Mouse (Mus musculus): Measurements from ENCODE around the gene Gm11937. TPM values are rescaled to one million over a fixed set of nuclear protein-coding genes. Genes with fewer than 3 reads are reported as not detected.

The Gm11937 gene
- total RNA-seq, 2 experiments from 2014 or later, result not detected

- no peak for DNase-seq
Measured at GRCm38 (mm10) chr11:99581051-99581450, 28.9 kb downstream of the Gm11937 start.

DNA sequence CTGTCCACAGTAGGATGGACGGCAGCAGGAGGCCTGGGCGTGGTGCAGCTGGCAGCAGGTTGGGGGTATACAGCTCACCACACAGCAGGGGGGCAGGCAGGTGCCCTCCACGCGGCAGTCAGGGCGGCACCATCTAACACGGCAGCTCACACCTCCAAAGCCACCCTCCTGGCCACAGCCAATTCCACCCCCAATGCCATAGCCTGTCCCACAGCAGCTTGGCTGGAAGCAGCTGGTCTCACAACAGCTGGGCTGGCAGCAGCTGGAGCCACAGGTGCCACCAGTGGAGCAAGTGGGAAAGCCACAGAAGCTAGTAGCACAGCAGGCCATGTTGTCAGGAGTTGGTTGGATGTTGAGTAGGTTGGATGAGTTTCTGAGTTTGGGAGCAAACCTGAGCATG lies 29.4 kb downstream of the Gm11937 start, which contains the start of gene Krtap1-5:
Gene Krtap1-5, minus strand, starts transcription at position 381 of the 400 bp plus-strand sequence.
- DNase-seq, result no peak

- DNase-seq, result peak; percentile 80
Measured at GRCm38 (mm10) chr11:99574106-99574505, 35.9 kb downstream of the Gm11937 start.

- no peak for DNase-seq
Measured at GRCm38 (mm10) chr11:99573164-99573563, 36.8 kb downstream of the Gm11937 start.

DNA sequence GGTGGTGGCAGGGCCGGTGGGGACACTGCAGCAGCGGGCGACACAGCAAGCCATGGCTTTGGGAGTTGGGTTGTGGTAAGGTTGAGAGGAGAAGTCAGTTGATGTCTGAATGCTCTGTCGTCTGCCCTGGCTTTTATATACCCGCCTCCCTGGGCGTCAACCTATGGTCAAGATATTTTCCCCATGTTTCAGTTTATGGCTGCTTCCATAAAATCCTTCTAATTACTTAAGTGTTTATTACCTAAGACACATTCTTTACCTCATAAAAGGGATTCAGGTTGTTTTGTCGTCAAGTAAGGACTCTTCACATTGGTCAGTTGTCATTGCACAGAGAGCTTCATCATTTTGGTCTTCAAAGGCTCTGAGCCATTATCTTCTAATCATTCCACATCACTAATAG lies 43.5 kb downstream of the Gm11937 start, which contains the start of gene Krtap3-1:
Gene Krtap3-1, minus strand, starts transcription at position 101 of the 400 bp plus-strand sequence.
- no peak for DNase-seq

DNA sequence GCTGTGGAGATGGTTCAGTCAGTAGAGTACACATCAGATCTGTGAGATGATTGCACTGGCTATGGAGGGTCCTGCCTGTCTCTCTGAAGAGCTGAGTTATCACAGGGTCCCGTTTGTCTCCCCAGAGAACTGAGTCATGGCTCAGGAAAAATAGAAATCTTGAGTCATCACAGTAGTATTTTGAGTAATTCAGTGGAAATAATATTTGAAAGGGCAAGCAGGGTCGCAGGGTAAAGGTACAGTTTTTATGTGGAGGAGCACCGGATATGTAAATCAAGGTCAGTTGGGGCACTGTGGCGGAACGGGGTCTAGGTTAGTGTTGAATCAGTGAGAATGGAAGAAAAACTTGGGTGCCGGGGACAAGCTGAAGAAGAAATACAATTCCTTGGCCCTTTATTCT lies 47.4 kb downstream of the Gm11937 start:
- DNase-seq, result no peak

Other genes starting within 250 kb of the Gm11937 start
- not detected for gene Krt28, start 235.3 kb downstream of the Gm11937 start, total RNA-seq (2021)
- gene Krt10, start 220.8 kb downstream of the Gm11937 start, total RNA-seq (2021), result 1 to 10 TPM; 8.6 to 9.5 TPM
- not detected for gene Krt12, start 187.9 kb downstream of the Gm11937 start, total RNA-seq (2021)
- gene Krt20, start 172.0 kb downstream of the Gm11937 start, total RNA-seq (2021), result under 1 TPM; 0.21 to 0.79 TPM
- gene Krt23, start 117.1 kb downstream of the Gm11937 start, total RNA-seq (2021), result not detected
- not detected for gene Krt39, start 88.9 kb downstream of the Gm11937 start, total RNA-seq (2021)
- not detected for gene Krt40, start 67.0 kb downstream of the Gm11937 start, total RNA-seq (2021)
- not detected for gene Krtap3-3, start 59.3 kb downstream of the Gm11937 start, total RNA-seq (2021)
- gene Krtap3-2, start 53.3 kb downstream of the Gm11937 start, total RNA-seq (2021), result not detected
- gene Gm11939, start 50.7 kb downstream of the Gm11937 start, total RNA-seq (2021), result not detected
- gene Krtap3-1, start 43.6 kb downstream of the Gm11937 start, total RNA-seq (2021), result not detected
- gene Krtap1-5, start 29.2 kb downstream of the Gm11937 start, total RNA-seq (2021), result not detected
- not detected for gene Krtap1-4, start 26.5 kb downstream of the Gm11937 start, total RNA-seq (2021)
- not detected for gene Krtap1-3, start 18.9 kb downstream of the Gm11937 start, total RNA-seq (2021)
- not detected for gene Krtap9-3, start 12.1 kb downstream of the Gm11937 start, total RNA-seq (2021)
- not detected for gene Gm11938, start 6.9 kb downstream of the Gm11937 start, total RNA-seq (2021)
- not detected for gene Krtap2-4, start 4.7 kb upstream of the Gm11937 start, total RNA-seq (2021)
- gene Gm11562, start 10.2 kb upstream of the Gm11937 start, total RNA-seq (2021), result not detected
- gene Krtap4-1, start 18.0 kb upstream of the Gm11937 start, total RNA-seq (2021), result not detected
- not detected for gene Krtap4-2, start 24.9 kb upstream of the Gm11937 start, total RNA-seq (2021)
- not detected for gene Krtap4-7, start 33.9 kb upstream of the Gm11937 start, total RNA-seq (2021)
- gene Gm11555, start 40.0 kb upstream of the Gm11937 start, total RNA-seq (2021), result not detected
- gene Gm11563, start 48.8 kb upstream of the Gm11937 start, total RNA-seq (2021), result not detected
- not detected for gene Krtap4-6, start 55.8 kb upstream of the Gm11937 start, total RNA-seq (2021)
- not detected for gene Gm14190, start 80.6 kb upstream of the Gm11937 start, total RNA-seq (2021)
- not detected for gene Gm14180, start 124.1 kb upstream of the Gm11937 start, total RNA-seq (2021)
- not detected for gene Gm11595, start 162.7 kb upstream of the Gm11937 start, total RNA-seq (2021)
- not detected for gene Krtap4-8, start 170.5 kb upstream of the Gm11937 start, total RNA-seq (2021)
- not detected for gene Krtap4-9, start 175.0 kb upstream of the Gm11937 start, total RNA-seq (2021)
- gene Gm11596, start 183.3 kb upstream of the Gm11937 start, total RNA-seq (2021), result not detected
- gene Gm11569, start 188.7 kb upstream of the Gm11937 start, total RNA-seq (2021), result not detected
- not detected for gene Gm11554, start 194.3 kb upstream of the Gm11937 start, total RNA-seq (2021)
- gene Krtap4-13, start 199.7 kb upstream of the Gm11937 start, total RNA-seq (2021), result not detected
- not detected for gene Gm11564, start 205.5 kb upstream of the Gm11937 start, total RNA-seq (2021)
- not detected for gene 2300003K06Rik, start 227.9 kb upstream of the Gm11937 start, total RNA-seq (2021)
- gene Krtap4-16, start 241.4 kb upstream of the Gm11937 start, total RNA-seq (2021), result not detected
- gene Gm11568, start 247.7 kb upstream of the Gm11937 start, total RNA-seq (2021), result not detected